Mouse (Mus musculus) brain, embryonic 14.5 days (tissue): Measurements from ENCODE around the gene Gtf2h1.

Experiments used
- CTCF ChIP-seq: fragments of 200-500 bp; IDR thresholded peaks from 2 replicates; pipeline ENCODE4 v1.5.1; 2012; ENCODE audit warnings: inconsistent platforms, mild to moderate bottlenecking, moderate library complexity, borderline replicate concordance; ENCODE audit not compliant: insufficient read depth, insufficient read length; ENCODE audit errors: extremely low read depth
- POLR2A ChIP-seq: fragments of 200-500 bp; IDR thresholded peaks from 2 replicates; pipeline ENCODE4 v1.6.1; 2012; ENCODE audit warnings: mild to moderate bottlenecking, inconsistent platforms, borderline replicate concordance; ENCODE audit not compliant: poor library complexity, insufficient read depth, insufficient read length, severe bottlenecking; ENCODE audit errors: extremely low read depth

DNA sequence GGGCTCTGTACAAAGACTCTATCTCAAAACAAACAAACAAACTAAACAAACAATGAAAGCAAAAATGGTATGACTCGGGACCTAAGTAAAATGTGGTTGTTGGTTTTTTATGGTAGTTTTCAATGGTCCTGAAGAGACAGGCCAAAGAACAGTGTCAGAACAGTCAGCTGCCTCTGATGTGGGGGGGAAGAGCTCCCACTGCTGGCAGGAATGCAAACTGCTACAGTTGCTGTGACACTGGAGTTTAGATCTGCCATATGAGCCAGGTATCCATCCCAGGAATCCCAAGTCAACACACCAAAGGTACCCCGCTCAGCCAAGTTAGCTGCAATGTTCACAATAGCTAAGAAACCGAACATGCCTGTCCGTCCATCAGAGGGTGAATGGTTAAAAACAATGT, 25.2 kb upstream of the Gtf2h1 start:
- peak; percentile 95 for TF ChIP-seq CTCF
- TF ChIP-seq POLR2A, result no peak
